Comparison of ENCODE assay signal across 23 mouse cellular contexts in genomic region chr1:42875271-42875670, GRCm38 (mm10). TPM values are rescaled to one million over a fixed set of nuclear protein-coding genes. Genes with fewer than 3 reads are reported as not detected.
DNase-seq lines count a peak whose midpoint lies in the region; ATAC-seq lines count a peak whose summit lies in the region.
"Had no signal": no experiment of that assay in that cellular context is flagged by ENCODE, and none has a peak within 500 bp of the region (broad histone marks: within the 10 kb centered on the region; RNA-seq: fewer than 3 reads in every experiment).

No protein-coding gene starts in this region.

- H3K36me3 ChIP-seq in heart, embryonic 13.5 days, result peaks cover 7% of the 10 kb centered on the region
- H3K36me3 ChIP-seq in heart, embryonic 16.5 days (ENCODE audit: control insufficient read depth, insufficient read depth), result no peaks in the 10 kb centered on the region
- H3K36me3 ChIP-seq in midbrain, embryonic 12.5 days, result no peaks in the 10 kb centered on the region
- H3K36me3 ChIP-seq in midbrain, embryonic 10.5 days, result no peaks in the 10 kb centered on the region
- H3K36me3 ChIP-seq: hindbrain, embryonic 12.5 days; hindbrain, embryonic 15.5 days had no signal

- no peak overlapping the region for H3K9ac ChIP-seq in heart, embryonic 13.5 days
- H3K9ac ChIP-seq in heart, embryonic 16.5 days (ENCODE audit: low read length), result no peak overlapping the region
- H3K9ac ChIP-seq in midbrain, embryonic 12.5 days (replicated peaks), result no peak overlapping the region
- H3K9ac ChIP-seq: forebrain, embryonic 13.5 days; hindbrain, embryonic 12.5 days; hindbrain, embryonic 15.5 days had no signal

- H3K9me3 ChIP-seq in heart, embryonic 13.5 days, result no peaks in the 10 kb centered on the region
- no peaks in the 10 kb centered on the region for H3K9me3 ChIP-seq in heart, embryonic 16.5 days (replicated peaks; ENCODE audit: control insufficient read depth, low read length)
- H3K9me3 ChIP-seq in midbrain, embryonic 12.5 days, result no peaks in the 10 kb centered on the region
- H3K9me3 ChIP-seq in midbrain, embryonic 10.5 days (replicated peaks), result no peaks in the 10 kb centered on the region
- H3K9me3 ChIP-seq: forebrain, embryonic 10.5 days; forebrain, embryonic 13.5 days; hindbrain, embryonic 12.5 days; hindbrain, embryonic 15.5 days had no signal

- no peaks in the 10 kb centered on the region for H3K27me3 ChIP-seq in heart, embryonic 13.5 days (replicated peaks)
- no peaks in the 10 kb centered on the region for H3K27me3 ChIP-seq in heart, embryonic 16.5 days (ENCODE audit: control insufficient read depth, insufficient read depth, low read length)
- no peaks in the 10 kb centered on the region for H3K27me3 ChIP-seq in midbrain, embryonic 12.5 days
- H3K27me3 ChIP-seq in midbrain, embryonic 10.5 days (ENCODE audit: low read depth, poor library complexity, severe bottlenecking), result no peaks in the 10 kb centered on the region
- H3K27me3 ChIP-seq: forebrain, embryonic 13.5 days; hindbrain, embryonic 12.5 days; hindbrain, embryonic 15.5 days had no signal

- 49% methylated on average over 5 of the region's 5 CpGs for WGBS in heart, embryonic 13.5 days
- 52% methylated on average over 5 of the region's 5 CpGs for WGBS in heart, embryonic 16.5 days
- 84% methylated on average over 5 of the region's 5 CpGs for WGBS in midbrain, embryonic 12.5 days
- WGBS in midbrain, embryonic 10.5 days, result 90% methylated on average over 5 of the region's 5 CpGs

- H3K4me2 ChIP-seq in heart, embryonic 13.5 days, result 0 out of 2 replicates have a peak overlapping the region, but pooled peaks have one; percentile 16
- no peak overlapping the region for H3K4me2 ChIP-seq in heart, embryonic 16.5 days (ENCODE audit: low read depth, low read length)
- no peak overlapping the region for H3K4me2 ChIP-seq in midbrain, embryonic 12.5 days (replicated peaks)
- H3K4me2 ChIP-seq: forebrain, embryonic 13.5 days; hindbrain, embryonic 12.5 days; hindbrain, embryonic 15.5 days had no signal

- ATAC-seq in frontal cortex, adult (ENCODE audit: low TSS enrichment), result peak; percentile 8; the same call in 1 of the 2 replicates
- ATAC-seq in heart, embryonic 13.5 days (ENCODE audit: extremely low read depth, insufficient number of reproducible peaks, low FRiP score, low TSS enrichment), result no peak
- ATAC-seq in heart, embryonic 16.5 days (replicated peaks; ENCODE audit: extremely low read depth, insufficient read depth, low FRiP score), result peak; percentile 63
- no peak for ATAC-seq in midbrain, embryonic 12.5 days (ENCODE audit: low FRiP score, low read depth)
- ATAC-seq: activated CD4-positive, CD25-positive, alpha-beta regulatory T cell, adult 4 months; forebrain, embryonic 13.5 days; forebrain, embryonic 16.5 days; intestine, postnatal 0 days had no signal

- H3K4me1 ChIP-seq in heart, embryonic 13.5 days, result peaks cover 26% of the 10 kb centered on the region
- H3K4me1 ChIP-seq in heart, embryonic 16.5 days (ENCODE audit: control insufficient read depth, insufficient read depth, low read length), result peaks cover 12% of the 10 kb centered on the region; the same call in 1 of the 2 replicates
- H3K4me1 ChIP-seq in midbrain, embryonic 12.5 days, result peaks cover 23% of the 10 kb centered on the region
- peaks cover 21% of the 10 kb centered on the region for H3K4me1 ChIP-seq in midbrain, embryonic 10.5 days

- no peak overlapping the region for H3K4me3 ChIP-seq in heart, embryonic 13.5 days
- H3K4me3 ChIP-seq in heart, embryonic 16.5 days (ENCODE audit: low read length), result no peak overlapping the region
- H3K4me3 ChIP-seq in midbrain, embryonic 12.5 days, result no peak overlapping the region
- no peak overlapping the region for H3K4me3 ChIP-seq in midbrain, embryonic 10.5 days
- H3K4me3 ChIP-seq: forebrain, embryonic 10.5 days; forebrain, embryonic 13.5 days; heart, adult 2 months; hindbrain, embryonic 12.5 days; hindbrain, embryonic 15.5 days had no signal

- peak overlapping the region; percentile 56 for H3K27ac ChIP-seq in heart, embryonic 13.5 days (replicated peaks)
- peak overlapping the region; percentile 50 for H3K27ac ChIP-seq in heart, embryonic 16.5 days (ENCODE audit: low read length)
- H3K27ac ChIP-seq in midbrain, embryonic 12.5 days (replicated peaks), result 0 out of 2 replicates have a peak overlapping the region, but pooled peaks have one; percentile 49
- H3K27ac ChIP-seq in midbrain, embryonic 10.5 days (replicated peaks), result no peak overlapping the region
- H3K27ac ChIP-seq: forebrain, embryonic 13.5 days; heart, adult 2 months; hindbrain, embryonic 15.5 days had no signal

- DNase-seq in frontal cortex, postnatal 14 days (ENCODE audit: low spot score in 2 of 2), result no peak
- DNase-seq in heart, adult 8-10 months (ENCODE audit: low spot score), result no peak
- no peak for DNase-seq in heart, adult 9 months (ENCODE audit: low spot score in 2 of 2)
- no peak for DNase-seq in midbrain, embryonic 10.5 days (ENCODE audit: low spot score)
- DNase-seq: adrenal gland, adult 8-10 months; adrenal gland, postnatal 25 days; cerebellum, adult 18-20 months; cerebellum, adult 9-10 months; cerebellum, postnatal 14 days; gastrocnemius, postnatal 25 days; heart, adult 2 months; kidney, adult 2 months had no signal

RNA-seq across cellular contexts. Expression of gene Mrps9, which starts 24.2 kb away (rescaled TPM):
- polyA plus RNA-seq in heart, embryonic 13.5 days (2015; fragmentation: Nextera tagmentation; extraction: Ambion mirVana), result 54.6 and 63.0 TPM in 2 replicates
- 100 to 1,000 TPM in 3 of 4 experiments, 10 to 100 TPM in 1; 98.7 to 111 (median 104) TPM for total RNA-seq in heart, adult 8-10 months (2022)
- 71.7 and 79.6 TPM in 2 replicates for polyA plus RNA-seq in heart, embryonic 16.5 days (2015; fragmentation: Nextera tagmentation; extraction: Ambion mirVana)
- 50.3 TPM in 2 replicates for polyA plus RNA-seq in midbrain, embryonic 12.5 days (2016; fragmentation: Nextera tagmentation; extraction: Ambion mirVana)
- polyA plus RNA-seq in midbrain, embryonic 10.5 days (2016; fragmentation: Nextera tagmentation; extraction: Ambion mirVana), result 56.2 and 58.7 TPM in 2 replicates

Comparison
In these comparisons a context has a peak if more than half of its experiments do, and no peak if none do; other contexts are left out.
1. ATAC-seq: peak in frontal cortex, adult (single experiment) and heart, embryonic 16.5 days (single experiment); none in heart, embryonic 13.5 days (single experiment) and midbrain, embryonic 12.5 days (single experiment).